Mouse (Mus musculus) intestine, embryonic 16.5 days (tissue): ENCODE data around the gene D17Wsu92e. TPM values are rescaled to one million over a fixed set of nuclear protein-coding genes. Genes with fewer than 3 reads are reported as not detected.
A peak's percentile ranks its signal among the peaks of the same experiment; 100 is the strongest.

Experiments used
- ATAC-seq: fragments of 200-750 bp; cut with Nextera tagmentation; 2 replicates; pipeline ENCODE4 v1.8.0; 2017; ENCODE audit warnings: moderate TSS enrichment, moderate library complexity
- H3K27ac ChIP-seq: fragments of 300-500 bp; sonication (generic); 2 replicates; pipeline ENCODE4 v1.5.1; 2014; ENCODE audit warnings: mild to moderate bottlenecking, low read length
- H3K27me3 ChIP-seq: fragments of 300-500 bp; sonication (generic); replicated peaks from 2 replicates; pipeline ENCODE4 v1.6.1; 2014; ENCODE audit warnings: low read length, control low read depth, mixed read lengths; ENCODE audit not compliant: control insufficient read depth, insufficient read depth
- H3K36me3 ChIP-seq: fragments of 300-500 bp; sonication (generic); 2 replicates; pipeline ENCODE4 v1.6.1; 2014; ENCODE audit warnings: low read length, control low read depth; ENCODE audit not compliant: control insufficient read depth, insufficient read depth
- H3K4me1 ChIP-seq: fragments of 300-500 bp; sonication (generic); 2 replicates; pipeline ENCODE4 v1.6.1; 2014; ENCODE audit warnings: low read length, control low read depth, mixed read lengths; ENCODE audit not compliant: control insufficient read depth, insufficient read depth
- H3K4me2 ChIP-seq: fragments of 300-500 bp; sonication (generic); 2 replicates; pipeline ENCODE4 v1.6.1; 2014; ENCODE audit warnings: low read depth, low read length, control low read depth
- H3K4me3 ChIP-seq: fragments of 300-500 bp; sonication (generic); 2 replicates; pipeline ENCODE4 v1.5.1; 2014; ENCODE audit warnings: mild to moderate bottlenecking, low read length
- H3K9ac ChIP-seq: fragments of 300-500 bp; sonication (generic); 2 replicates; pipeline ENCODE4 v1.6.1; 2014; ENCODE audit warnings: low read depth, low read length
- H3K9me3 ChIP-seq: fragments of 300-500 bp; sonication (generic); 2 replicates; pipeline ENCODE4 v1.6.1; 2016; ENCODE audit warnings: low read length, control low read depth; ENCODE audit not compliant: control insufficient read depth
- WGBS: fragments of 180-500 bp; shearing (Covaris S2); extraction: QIAGEN DNeasy Blood & Tissue Kit; methylation state at CpG from one replicate; pipeline ENCODE4 v1.1.7; 2014; 5-methylcytosine and 5-hydroxymethylcytosine counted together
- polyA plus RNA-seq: library from polyadenylated mRNA; unstranded; fragments of >200 nt; fragmentation: Nextera tagmentation; extraction: Ambion mirVana; gene quantifications from 2 replicates; pipeline ENCODE4 v1.2.1, GENCODE M21; 2015

Gene D17Wsu92e
- polyA plus RNA-seq, 1 experiment from 2014 or later: 14.7 TPM

DNA sequence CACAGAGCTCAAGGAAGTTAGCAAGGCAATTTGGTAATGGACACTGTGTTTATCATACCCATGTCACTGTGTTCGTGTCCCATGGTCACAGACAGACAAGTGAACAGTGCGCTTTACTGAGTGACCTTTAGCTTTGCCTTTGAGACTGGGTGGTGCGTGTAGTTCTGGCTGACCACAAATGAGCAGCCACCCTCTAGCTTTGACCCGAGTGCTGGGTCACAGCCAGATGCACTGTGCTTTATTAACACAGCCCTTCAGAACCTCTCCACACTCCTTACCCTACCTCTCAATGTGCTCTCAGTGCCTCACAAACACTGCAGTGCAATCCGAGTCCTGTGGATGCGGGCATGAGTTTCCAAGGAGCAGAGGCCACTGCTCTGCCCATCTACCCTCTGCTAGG, 27.3 kb downstream of the D17Wsu92e start:
- Histone ChIP-seq H3K4me2 (no peak overlapping the region), H3K36me3 (peaks cover 5% of the 10 kb centered on the region; the same call in 1 of the 2 replicates), H3K27me3 (no peaks in the 10 kb centered on the region), H3K9me3 (no peaks in the 10 kb centered on the region), H3K27ac (peak overlapping the region; percentile 23), H3K9ac (no peak overlapping the region), H3K4me1 (peaks cover 34% of the 10 kb centered on the region), H3K4me3 (no peak overlapping the region)
- 77% methylated on average over 6 of the region's 6 CpGs for WGBS
- no peak for ATAC-seq

DNA sequence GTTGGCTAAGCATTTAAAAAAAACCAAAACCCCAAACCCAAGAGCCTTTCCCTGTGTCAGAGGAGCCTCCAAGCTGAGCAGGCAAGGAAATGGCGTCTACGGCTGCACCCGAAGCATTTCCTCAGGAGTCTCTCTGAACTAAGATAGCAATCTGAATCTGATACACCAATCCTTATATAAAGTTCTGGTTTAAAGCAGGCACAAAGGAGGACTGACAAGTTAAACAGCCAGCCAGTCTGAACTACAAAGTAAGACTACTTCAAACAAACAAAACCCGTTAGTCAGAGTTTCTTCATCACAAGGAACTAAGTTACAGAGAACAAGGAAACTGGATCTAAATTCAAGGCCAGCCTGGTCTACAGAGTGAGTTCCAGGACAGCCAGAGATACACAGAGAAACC, 27.9 kb downstream of the D17Wsu92e start:
- Histone ChIP-seq H3K9me3 (no peaks in the 10 kb centered on the region), H3K36me3 (peaks cover 5% of the 10 kb centered on the region; the same call in 1 of the 2 replicates), H3K4me3 (no peak overlapping the region), H3K27ac (no peak overlapping the region), H3K4me1 (peaks cover 28% of the 10 kb centered on the region), H3K27me3 (no peaks in the 10 kb centered on the region), H3K9ac (no peak overlapping the region), H3K4me2 (no peak overlapping the region)
- WGBS: 72% methylated on average over 4 of the region's 4 CpGs
- no peak for ATAC-seq

DNA sequence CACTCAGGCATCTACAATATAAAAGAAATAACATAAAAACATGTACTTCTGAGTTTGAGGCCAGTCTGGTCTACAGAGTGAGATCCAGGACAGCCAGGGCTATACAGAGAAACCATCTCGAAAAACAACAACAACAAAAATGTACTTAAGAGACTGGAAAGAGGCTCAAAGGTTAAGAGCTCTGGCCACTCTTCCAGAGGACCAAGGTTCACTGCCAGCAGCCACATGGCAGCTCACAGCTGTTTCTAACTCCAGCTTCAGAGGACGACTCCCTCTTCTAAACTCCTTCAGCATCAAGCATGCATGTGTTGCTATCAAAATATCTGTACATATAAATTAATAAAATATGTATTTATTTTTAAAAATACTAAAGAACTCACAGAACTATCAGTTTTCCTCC, 28.9 kb downstream of the D17Wsu92e start:
- no peak for ATAC-seq

DNA sequence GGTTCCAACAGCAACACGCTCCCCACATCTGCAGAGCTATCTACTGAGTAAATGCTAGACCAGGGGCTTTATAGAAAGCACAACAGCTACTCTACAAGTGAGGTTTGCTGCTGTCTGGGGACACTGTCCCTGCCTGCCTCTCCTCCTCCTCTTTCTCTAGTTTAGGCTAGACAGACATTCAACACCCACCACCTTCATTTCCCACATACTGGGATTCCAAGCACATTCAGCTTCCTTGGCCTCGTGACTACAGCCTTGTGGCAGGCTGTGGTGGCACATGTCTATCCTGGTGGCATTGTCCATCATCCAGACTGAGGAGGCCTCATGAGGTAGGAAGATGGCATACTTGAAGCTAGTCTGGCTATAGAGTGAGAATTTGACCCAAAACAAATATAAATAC, 29.5 kb downstream of the D17Wsu92e start:
- Histone ChIP-seq H3K27me3 (no peaks in the 10 kb centered on the region), H3K27ac (no peak overlapping the region), H3K9me3 (no peaks in the 10 kb centered on the region), H3K4me3 (no peak overlapping the region), H3K36me3 (peaks cover 5% of the 10 kb centered on the region; the same call in 1 of the 2 replicates), H3K4me2 (no peak overlapping the region), H3K4me1 (peaks cover 13% of the 10 kb centered on the region), H3K9ac (no peak overlapping the region)
- no peak for ATAC-seq
- 94% methylated on average over 2 of the region's 2 CpGs for WGBS

More for the DNA sequence above, 28.9 kb downstream of the D17Wsu92e start:
- H3K4me3 ChIP-seq: no peak overlapping the region
- no peaks in the 10 kb centered on the region for H3K9me3 ChIP-seq
- peaks cover 18% of the 10 kb centered on the region for H3K4me1 ChIP-seq
- H3K36me3 ChIP-seq: peaks cover 5% of the 10 kb centered on the region; the same call in 1 of the 2 replicates
- no peak overlapping the region for H3K27ac ChIP-seq
- H3K27me3 ChIP-seq: no peaks in the 10 kb centered on the region
- no peak overlapping the region for H3K9ac ChIP-seq
- WGBS: 73% methylated on average over 2 of the region's 2 CpGs
- H3K4me2 ChIP-seq: no peak overlapping the region

DNA sequence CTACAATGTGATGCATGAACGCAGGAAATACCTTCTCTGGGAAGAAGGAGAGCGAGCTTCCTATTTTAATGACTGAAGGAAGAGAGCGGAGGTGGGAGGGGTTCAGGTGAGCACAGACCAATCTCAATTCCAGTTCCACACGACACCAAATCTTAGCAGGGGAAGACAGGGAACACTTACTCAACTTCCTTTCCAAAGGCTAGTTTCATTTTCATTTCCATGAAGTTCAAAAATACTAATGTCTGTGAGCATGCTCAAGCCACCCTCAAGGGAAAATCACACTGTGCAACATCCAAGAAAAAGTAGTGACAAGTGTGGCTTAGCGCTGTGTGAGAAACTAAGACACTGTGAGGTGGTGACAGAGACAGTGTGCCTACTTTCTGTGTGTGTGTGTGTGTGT, 30.4 kb downstream of the D17Wsu92e start:
- Histone ChIP-seq H3K27ac (no peak overlapping the region), H3K4me1 (peaks cover 13% of the 10 kb centered on the region), H3K27me3 (no peaks in the 10 kb centered on the region), H3K36me3 (peaks cover 11% of the 10 kb centered on the region; the same call in 1 of the 2 replicates), H3K4me2 (no peak overlapping the region), H3K9me3 (no peaks in the 10 kb centered on the region), H3K9ac (no peak overlapping the region), H3K4me3 (no peak overlapping the region)
- ATAC-seq: no peak
- 76% methylated on average over 5 of the region's 5 CpGs for WGBS

DNA sequence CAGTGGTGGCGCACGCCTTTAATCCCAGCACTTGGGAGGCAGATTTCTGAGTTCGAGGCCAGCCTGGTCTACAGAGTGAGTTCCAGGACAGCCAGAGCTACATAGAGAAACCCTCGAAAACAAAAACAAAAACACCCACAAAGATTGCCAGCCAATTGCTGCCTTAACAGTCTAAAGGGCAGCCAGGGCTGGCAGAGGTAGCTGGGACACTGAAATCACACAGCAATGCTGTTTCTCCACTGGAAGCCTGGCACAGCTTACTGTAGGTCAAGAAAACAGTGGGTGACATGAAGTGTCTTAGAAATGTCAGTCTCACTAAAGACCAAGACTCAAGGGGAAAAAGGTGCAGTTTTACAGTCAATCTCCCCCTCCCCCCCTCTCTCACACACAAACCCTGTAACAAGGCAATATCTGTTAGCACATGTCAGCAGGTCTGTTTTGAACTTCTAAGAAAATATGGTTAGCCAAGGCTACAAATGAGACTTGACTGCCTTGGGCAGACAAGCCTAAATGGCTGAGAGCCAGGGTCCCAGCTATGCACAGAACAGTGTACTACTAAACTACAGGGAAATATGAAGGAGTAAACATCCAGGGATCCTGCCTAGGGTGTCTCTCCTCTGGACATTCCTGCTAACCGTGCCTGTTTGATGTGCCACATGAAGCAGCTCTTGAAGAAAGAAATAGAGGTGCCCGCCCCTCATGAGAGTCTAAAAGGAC, 31.8 kb downstream of the D17Wsu92e start:
- no peaks in the 10 kb centered on the region for H3K9me3 ChIP-seq
- H3K4me1 ChIP-seq: peaks cover 13% of the 10 kb centered on the region
- no peaks in the 10 kb centered on the region for H3K27me3 ChIP-seq
- no peak overlapping the region for H3K4me2 ChIP-seq
- no peak overlapping the region for H3K9ac ChIP-seq
- H3K4me3 ChIP-seq: no peak overlapping the region
- WGBS: 89% methylated on average over 6 of the region's 6 CpGs
- H3K27ac ChIP-seq: no peak overlapping the region
- ATAC-seq: no peak
- peaks cover 14% of the 10 kb centered on the region; the same call in 1 of the 2 replicates for H3K36me3 ChIP-seq

DNA sequence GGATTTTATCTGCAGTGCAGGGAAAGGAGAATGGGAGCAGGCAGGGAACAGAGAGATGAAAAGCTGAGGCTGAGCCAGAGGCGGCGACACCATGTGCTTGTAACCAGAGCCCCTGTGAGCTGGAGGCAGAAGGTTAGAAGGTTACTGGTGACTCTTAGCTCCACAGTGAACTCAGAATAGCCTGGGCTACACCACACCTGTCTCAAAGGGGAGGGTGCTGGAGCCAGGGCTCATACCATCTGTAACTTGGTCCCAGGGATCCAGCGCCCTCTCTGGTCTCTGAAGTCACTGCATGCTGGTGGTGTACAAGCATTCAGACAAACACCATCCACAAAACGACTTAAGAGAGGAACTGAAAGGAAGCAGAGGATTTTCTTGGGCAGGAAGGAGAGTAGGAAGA, 36.9 kb downstream of the D17Wsu92e start:
- H3K36me3 ChIP-seq: peaks cover 10% of the 10 kb centered on the region; the same call in 1 of the 2 replicates
- no peaks in the 10 kb centered on the region for H3K9me3 ChIP-seq
- H3K4me3 ChIP-seq: no peak overlapping the region
- no peak overlapping the region for H3K4me2 ChIP-seq
- ATAC-seq: no peak
- WGBS: 86% methylated on average over 4 of the region's 4 CpGs
- no peaks in the 10 kb centered on the region for H3K27me3 ChIP-seq
- H3K9ac ChIP-seq: no peak overlapping the region
- H3K27ac ChIP-seq: no peak overlapping the region
- H3K4me1 ChIP-seq: no peaks in the 10 kb centered on the region

DNA sequence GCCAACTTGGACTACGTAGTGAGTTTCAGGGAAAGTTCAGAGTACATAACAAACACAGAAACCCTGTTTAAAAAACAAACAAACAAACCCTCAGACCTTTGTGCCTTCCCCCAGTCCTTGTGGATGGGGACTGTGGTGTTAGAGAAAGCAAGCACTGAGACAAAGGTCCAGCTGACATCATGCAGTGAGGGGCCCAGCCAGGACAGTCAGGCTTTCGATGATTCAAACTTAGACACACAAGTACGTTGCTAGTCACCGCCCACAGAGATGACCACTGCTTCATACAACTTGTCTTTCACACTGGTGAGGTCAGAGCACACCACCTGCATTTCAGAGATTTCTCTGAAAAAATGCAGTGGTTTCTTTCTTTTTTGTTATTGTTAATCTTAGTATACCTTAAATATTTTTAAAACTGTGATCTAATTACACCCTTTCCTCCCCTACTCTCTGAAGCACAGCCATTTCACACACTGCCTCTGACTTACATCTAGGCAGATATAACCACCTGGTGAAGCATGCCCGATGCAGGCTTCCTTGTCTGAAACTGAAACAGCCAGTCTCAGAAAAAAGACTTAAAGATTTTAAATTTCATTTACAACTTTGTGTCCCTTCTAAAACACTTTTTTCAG, 39.3 kb downstream of the D17Wsu92e start:
- H3K27ac ChIP-seq: no peak overlapping the region
- ATAC-seq: no peak
- H3K9ac ChIP-seq: no peak overlapping the region
- WGBS: 70% methylated on average over 5 of the region's 5 CpGs
- no peak overlapping the region for H3K4me3 ChIP-seq
- no peak overlapping the region for H3K4me2 ChIP-seq
- no peaks in the 10 kb centered on the region for H3K27me3 ChIP-seq
- peaks cover 10% of the 10 kb centered on the region; the same call in 1 of the 2 replicates for H3K36me3 ChIP-seq
- no peaks in the 10 kb centered on the region for H3K9me3 ChIP-seq
- H3K4me1 ChIP-seq: 0 out of 2 replicates have a peak, but pooled peaks cover 6% of the 10 kb centered on the region

DNA sequence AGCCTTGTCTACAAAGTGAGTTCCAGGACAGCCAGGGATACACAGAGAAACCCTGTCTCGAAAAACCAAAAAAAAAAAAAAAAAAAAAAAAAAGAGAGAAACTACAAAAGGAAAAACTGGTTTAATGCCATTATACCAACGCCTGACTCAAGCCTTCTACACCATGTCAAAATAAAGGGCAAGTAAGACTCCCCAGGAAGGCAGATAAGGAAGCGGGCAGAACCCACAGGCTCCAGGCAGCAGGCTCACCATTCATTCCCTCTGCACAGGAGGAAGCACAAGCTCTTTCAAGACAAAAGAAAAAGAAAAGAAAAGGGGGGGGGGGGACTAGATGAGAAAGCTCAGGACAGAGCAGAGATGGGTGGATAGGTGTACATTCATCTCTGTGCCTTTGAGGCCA, 40.7 kb downstream of the D17Wsu92e start:
- Histone ChIP-seq H3K4me2 (no peak overlapping the region), H3K4me1 (0 out of 2 replicates have a peak, but pooled peaks cover 6% of the 10 kb centered on the region), H3K9ac (no peak overlapping the region), H3K9me3 (no peaks in the 10 kb centered on the region), H3K27ac (no peak overlapping the region), H3K36me3 (0 out of 2 replicates have a peak, but pooled peaks cover 4% of the 10 kb centered on the region), H3K4me3 (no peak overlapping the region), H3K27me3 (no peaks in the 10 kb centered on the region)
- ATAC-seq: no peak
- WGBS: 78% methylated on average over 3 of the region's 3 CpGs
